Mouse (Mus musculus): Measurements from ENCODE around the gene Fbxw7. TPM values are rescaled to one million over a fixed set of nuclear protein-coding genes. Genes with fewer than 3 reads are reported as not detected.

Gene Fbxw7
- polyA plus RNA-seq (2012; ENCODE audit: insufficient read depth, insufficient read length, missing spikeins): 10.2 and 10.6 TPM in 2 replicates

DNA sequence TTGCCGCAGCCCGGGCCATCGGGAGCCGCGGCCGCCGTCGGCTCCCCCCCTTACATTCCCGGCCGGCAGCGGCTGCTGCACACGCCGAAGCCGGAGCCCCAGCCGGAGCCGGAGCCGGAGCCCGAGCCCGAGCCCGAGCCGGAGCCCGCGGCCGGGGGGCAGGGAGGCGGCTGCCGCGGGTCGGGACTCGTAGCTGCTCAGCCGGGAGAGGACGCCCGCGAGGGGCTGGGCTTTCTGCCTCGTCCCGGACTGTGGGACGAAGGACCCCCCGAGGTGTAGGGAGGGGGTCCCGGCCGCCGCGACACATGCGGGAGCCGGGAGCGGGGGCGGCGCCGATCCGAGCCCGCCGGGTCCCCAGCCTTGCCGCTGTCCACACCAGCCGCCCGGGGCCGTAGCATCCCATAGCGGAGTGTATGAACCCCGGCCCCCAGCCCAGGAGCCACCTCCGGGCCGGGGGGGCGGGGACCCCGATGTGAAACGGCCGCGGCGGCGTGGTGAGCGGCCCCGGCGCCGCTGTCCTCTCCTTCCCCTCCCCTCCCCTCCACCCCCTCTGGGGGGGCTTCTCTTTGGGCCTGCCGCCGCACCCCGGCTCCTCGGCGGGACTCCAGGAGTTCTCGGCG, at the start of gene Fbxw7:
Gene Fbxw7 (plus strand): TSS at position 507 of the 620 bp plus-strand sequence.
- H3K4me1 ChIP-seq (ENCODE audit: control insufficient read depth, insufficient read depth, low read length): peaks cover 12% of the 10 kb centered on the region
- TF ChIP-seq CTCF (IDR thresholded peaks at IDR 0.05; ENCODE audit: low read depth, low read length): no peak
- TF ChIP-seq POLR2A (IDR thresholded peaks at IDR 0.05; ENCODE audit: borderline replicate concordance, low read depth, low read length): no peak
- H3K4me3 ChIP-seq (ENCODE audit: insufficient read depth, low read length): peak within 1 kb of the TSS; percentile 96
- peak within 1 kb of the TSS; percentile 93 for H3K27ac ChIP-seq (ENCODE audit: insufficient read depth, low read depth, low read length)

DNA sequence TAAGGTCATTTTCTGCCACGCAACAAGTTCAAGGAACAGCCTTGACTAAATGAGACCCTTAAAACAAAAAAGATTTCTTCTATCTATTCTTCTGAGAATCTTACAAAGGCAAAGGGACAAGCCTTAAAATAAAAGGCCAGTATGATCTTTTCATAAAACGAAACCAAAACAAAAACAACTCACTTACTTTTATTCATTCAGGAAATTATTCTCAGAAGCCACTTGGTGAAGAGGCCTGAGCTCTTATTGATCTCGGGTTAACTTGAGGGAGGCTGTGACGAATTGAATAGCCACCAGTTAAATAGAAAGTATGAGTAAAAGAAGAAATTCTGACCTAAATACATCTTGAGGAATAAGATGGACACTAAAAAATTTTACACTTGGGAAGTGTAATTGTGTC, 46.1 kb upstream of the Fbxw7 start:
- no peak overlapping the region for H3K4me3 ChIP-seq (ENCODE audit: insufficient read depth, low read length)
- TF ChIP-seq POLR2A (IDR thresholded peaks at IDR 0.05; ENCODE audit: borderline replicate concordance, low read depth, low read length) (no peak), CTCF (IDR thresholded peaks at IDR 0.05; ENCODE audit: low read depth, low read length) (no peak)
- H3K4me1 ChIP-seq (ENCODE audit: control insufficient read depth, insufficient read depth, low read length): peaks cover 22% of the 10 kb centered on the region
- H3K27ac ChIP-seq (ENCODE audit: insufficient read depth, low read depth, low read length): no peak overlapping the region

DNA sequence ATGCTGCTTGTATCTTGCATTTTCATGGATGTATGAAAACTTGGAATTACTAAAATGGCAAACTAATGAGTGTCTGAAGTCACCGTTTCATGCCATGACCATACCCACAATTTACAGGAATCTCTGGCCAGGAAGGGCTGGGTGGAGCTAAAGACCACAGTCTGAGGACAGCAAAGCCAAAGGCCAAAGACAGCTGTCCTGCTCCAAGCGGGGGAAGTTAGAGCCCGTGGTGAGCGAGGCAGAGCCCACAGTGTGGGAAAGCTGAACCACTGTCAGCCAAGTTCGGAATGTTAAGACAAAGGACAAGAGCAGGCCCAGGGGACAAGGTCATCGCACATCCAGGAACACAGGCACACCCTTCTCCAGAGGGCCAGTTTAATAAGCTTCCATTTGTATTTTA, 45.7 kb upstream of the Fbxw7 start:
- TF ChIP-seq POLR2A (IDR thresholded peaks at IDR 0.05; ENCODE audit: borderline replicate concordance, low read depth, low read length) (no peak), CTCF (IDR thresholded peaks at IDR 0.05; ENCODE audit: low read depth, low read length) (0 out of 2 replicates have a peak, but pooled peaks have one; percentile 9)
- Histone ChIP-seq H3K27ac (ENCODE audit: insufficient read depth, low read depth, low read length) (no peak overlapping the region), H3K4me1 (ENCODE audit: control insufficient read depth, insufficient read depth, low read length) (peaks cover 22% of the 10 kb centered on the region), H3K4me3 (ENCODE audit: insufficient read depth, low read length) (no peak overlapping the region)

DNA sequence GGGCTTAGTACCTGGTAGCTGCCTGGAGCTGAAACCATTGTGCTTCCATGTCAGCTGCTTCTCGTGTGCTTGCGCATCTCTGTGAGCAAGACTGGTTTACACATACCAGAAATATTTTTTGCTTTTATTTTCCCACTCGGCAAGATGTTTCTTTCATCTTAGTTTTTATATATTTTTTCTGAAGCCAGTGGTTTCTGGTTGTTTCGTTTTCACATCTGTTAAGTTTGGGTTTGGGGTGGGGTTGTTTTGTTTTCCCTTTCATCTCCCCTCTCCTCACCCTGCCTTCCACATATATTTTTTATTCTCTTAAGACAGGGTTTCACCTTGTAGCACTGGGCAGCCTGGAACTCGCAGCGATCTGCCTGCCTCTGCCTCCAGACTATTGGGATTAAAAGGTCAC, 44.5 kb upstream of the Fbxw7 start:
- Histone ChIP-seq H3K27ac (ENCODE audit: insufficient read depth, low read depth, low read length) (no peak overlapping the region), H3K4me1 (ENCODE audit: control insufficient read depth, insufficient read depth, low read length) (peaks cover 22% of the 10 kb centered on the region), H3K4me3 (ENCODE audit: insufficient read depth, low read length) (no peak overlapping the region)
- TF ChIP-seq POLR2A (IDR thresholded peaks at IDR 0.05; ENCODE audit: borderline replicate concordance, low read depth, low read length) (no peak), CTCF (IDR thresholded peaks at IDR 0.05; ENCODE audit: low read depth, low read length) (no peak)

DNA sequence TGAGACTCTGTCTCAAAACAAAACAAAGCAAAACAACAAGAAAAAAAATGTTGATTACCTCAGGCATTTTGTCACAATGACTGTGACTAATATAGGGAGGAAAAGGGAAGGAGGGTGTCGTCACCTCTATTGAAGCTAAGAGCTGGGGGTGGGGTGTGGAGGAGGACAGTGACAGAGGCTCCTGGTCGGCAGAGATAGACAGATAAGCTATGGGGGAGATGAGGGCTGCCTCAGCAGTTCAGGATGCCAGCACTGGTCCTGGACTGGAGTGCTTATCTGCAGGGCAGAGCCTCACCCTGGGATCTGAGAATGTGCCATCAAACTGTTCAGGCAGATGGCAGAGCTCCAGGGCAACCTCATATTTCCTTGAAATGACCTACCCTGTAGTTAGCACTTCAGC, 43.1 kb upstream of the Fbxw7 start:
- peak overlapping the region; percentile 19 for H3K4me3 ChIP-seq (ENCODE audit: insufficient read depth, low read length)
- peak overlapping the region; percentile 79 for H3K27ac ChIP-seq (ENCODE audit: insufficient read depth, low read depth, low read length)
- TF ChIP-seq CTCF (IDR thresholded peaks at IDR 0.05; ENCODE audit: low read depth, low read length) (no peak), POLR2A (IDR thresholded peaks at IDR 0.05; ENCODE audit: borderline replicate concordance, low read depth, low read length) (no peak)
- H3K4me1 ChIP-seq (ENCODE audit: control insufficient read depth, insufficient read depth, low read length): peaks cover 22% of the 10 kb centered on the region

DNA sequence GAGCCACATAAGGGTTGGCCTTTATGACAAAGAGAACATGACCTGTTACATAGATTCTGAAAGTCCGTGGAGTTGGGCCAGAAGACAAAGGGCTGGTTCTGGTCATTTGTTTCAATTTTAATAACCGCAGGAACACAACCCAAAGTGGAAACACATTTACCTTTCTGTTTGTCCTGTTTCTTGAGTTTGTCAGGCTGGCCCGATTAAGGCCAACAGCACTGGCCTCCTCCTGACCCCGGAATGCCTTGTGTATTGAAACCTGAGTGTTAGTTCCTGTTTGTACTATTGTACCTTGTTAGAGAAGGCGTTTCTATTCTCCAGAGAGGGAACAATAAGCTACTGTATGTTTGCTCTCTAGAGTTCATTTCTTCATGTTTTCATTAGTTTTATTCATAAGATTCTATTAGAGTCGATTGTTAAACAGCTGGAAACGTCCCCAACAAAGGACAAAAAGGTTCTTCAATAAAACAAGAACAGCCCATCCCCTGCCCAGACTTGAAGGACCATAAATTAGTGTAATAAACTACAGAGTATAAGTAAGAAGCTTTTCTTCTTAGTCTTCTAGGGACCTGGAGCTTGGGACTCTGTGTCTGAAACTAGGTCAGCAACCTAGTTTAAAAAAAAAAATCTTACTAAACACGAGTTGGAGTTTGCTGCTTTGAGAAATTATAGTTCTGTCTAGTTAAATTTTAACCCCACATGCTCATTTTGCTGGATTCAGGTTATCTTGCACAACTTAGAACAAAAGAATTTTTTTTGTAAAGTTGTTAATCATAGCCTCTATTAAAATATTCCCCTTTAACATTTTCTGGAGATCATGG, 40.6 kb upstream of the Fbxw7 start:
- Histone ChIP-seq H3K4me1 (ENCODE audit: control insufficient read depth, insufficient read depth, low read length) (peaks cover 16% of the 10 kb centered on the region), H3K4me3 (ENCODE audit: insufficient read depth, low read length) (no peak overlapping the region), H3K27ac (ENCODE audit: insufficient read depth, low read depth, low read length) (no peak overlapping the region)
- TF ChIP-seq POLR2A (IDR thresholded peaks at IDR 0.05; ENCODE audit: borderline replicate concordance, low read depth, low read length): no peak
- TF ChIP-seq CTCF (IDR thresholded peaks at IDR 0.05; ENCODE audit: low read depth, low read length): no peak

DNA sequence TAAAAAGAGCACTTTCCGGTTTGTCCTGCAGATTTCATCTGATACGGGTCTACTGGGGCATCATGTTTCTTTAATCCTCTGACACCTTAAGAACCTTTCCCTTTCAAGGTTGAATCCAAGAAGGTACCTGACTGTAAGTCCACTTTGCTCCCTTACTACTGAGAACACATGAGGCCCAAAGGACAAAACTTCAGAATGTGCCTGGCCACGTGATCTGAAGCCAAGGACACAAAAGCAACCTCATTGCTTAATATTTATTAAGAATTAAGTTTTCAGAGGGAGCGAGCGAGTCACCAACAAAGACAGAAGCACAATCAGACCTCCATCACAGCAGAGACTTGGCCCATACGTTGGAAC, 40.0 kb upstream of the Fbxw7 start:
- H3K4me1 ChIP-seq (ENCODE audit: control insufficient read depth, insufficient read depth, low read length): peaks cover 14% of the 10 kb centered on the region
- TF ChIP-seq POLR2A (IDR thresholded peaks at IDR 0.05; ENCODE audit: borderline replicate concordance, low read depth, low read length): no peak
- TF ChIP-seq CTCF (IDR thresholded peaks at IDR 0.05; ENCODE audit: low read depth, low read length): no peak
- H3K4me3 ChIP-seq (ENCODE audit: insufficient read depth, low read length): no peak overlapping the region
- H3K27ac ChIP-seq (ENCODE audit: insufficient read depth, low read depth, low read length): no peak overlapping the region

DNA sequence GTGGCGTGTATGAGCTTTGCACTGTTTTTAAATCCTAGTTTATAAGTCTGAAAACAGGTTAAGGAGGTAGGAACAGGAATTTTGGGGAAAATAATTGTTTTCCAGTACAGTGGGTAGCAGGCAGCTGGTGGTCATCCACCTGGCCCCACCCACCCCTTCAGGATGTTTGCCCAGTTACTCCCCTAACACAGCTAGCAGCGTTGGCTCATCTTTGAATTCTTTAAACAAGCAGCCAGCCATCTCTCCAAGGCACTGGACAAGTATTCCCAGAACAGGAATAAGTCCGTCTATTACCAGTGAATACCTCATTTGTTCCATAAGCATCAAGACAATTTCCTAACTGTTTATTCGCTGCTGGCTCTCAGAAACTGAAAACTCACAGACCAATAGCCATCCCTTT, 39.5 kb upstream of the Fbxw7 start:
- no peak overlapping the region for H3K4me3 ChIP-seq (ENCODE audit: insufficient read depth, low read length)
- H3K4me1 ChIP-seq (ENCODE audit: control insufficient read depth, insufficient read depth, low read length): peaks cover 14% of the 10 kb centered on the region
- H3K27ac ChIP-seq (ENCODE audit: insufficient read depth, low read depth, low read length): no peak overlapping the region
- TF ChIP-seq CTCF (IDR thresholded peaks at IDR 0.05; ENCODE audit: low read depth, low read length): no peak
- TF ChIP-seq POLR2A (IDR thresholded peaks at IDR 0.05; ENCODE audit: borderline replicate concordance, low read depth, low read length): no peak

DNA sequence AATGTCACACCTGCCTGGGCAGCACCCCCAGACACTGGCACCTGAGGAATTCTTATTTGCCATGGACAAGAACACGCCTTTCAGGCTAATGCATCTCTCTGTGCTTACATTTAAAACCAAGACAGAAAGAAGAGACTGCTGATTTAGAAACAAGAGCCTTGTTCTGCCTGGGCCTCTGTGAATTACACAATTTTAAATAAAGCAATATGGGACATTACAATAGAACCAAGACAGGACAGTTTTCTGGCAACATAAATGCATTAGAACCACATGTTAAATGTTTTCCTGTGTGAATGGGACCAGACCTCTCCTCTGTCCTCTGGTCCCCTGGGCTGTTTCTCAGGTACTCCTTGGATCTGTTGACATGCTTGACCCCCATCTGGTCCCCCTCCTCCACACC, 39.0 kb upstream of the Fbxw7 start:
- H3K4me3 ChIP-seq (ENCODE audit: insufficient read depth, low read length): no peak overlapping the region
- H3K4me1 ChIP-seq (ENCODE audit: control insufficient read depth, insufficient read depth, low read length): peaks cover 14% of the 10 kb centered on the region
- TF ChIP-seq POLR2A (IDR thresholded peaks at IDR 0.05; ENCODE audit: borderline replicate concordance, low read depth, low read length): no peak
- TF ChIP-seq CTCF (IDR thresholded peaks at IDR 0.05; ENCODE audit: low read depth, low read length): no peak
- H3K27ac ChIP-seq (ENCODE audit: insufficient read depth, low read depth, low read length): no peak overlapping the region

DNA sequence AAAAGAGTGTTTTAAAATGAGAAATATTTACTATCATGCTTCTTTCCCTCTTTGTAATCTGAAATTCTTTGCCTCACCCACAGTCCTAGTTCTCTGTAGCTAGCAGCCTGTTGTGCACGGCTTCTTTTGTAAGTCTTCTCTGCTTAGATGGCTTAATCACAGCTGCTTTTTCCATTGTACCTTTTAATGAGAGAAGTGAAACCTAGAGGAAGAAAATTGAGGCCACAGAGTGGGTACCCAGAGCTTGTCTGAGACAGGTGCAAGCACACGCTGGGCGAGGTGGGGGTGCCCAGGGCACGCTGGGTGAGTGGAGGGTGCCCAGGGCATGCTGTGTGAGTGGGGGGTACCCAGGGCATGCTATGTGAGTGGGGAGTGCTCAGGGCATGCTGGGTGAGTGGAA, 27.2 kb upstream of the Fbxw7 start:
- TF ChIP-seq POLR2A (IDR thresholded peaks at IDR 0.05; ENCODE audit: borderline replicate concordance, low read depth, low read length): no peak
- no peak for TF ChIP-seq CTCF (IDR thresholded peaks at IDR 0.05; ENCODE audit: low read depth, low read length)
- Histone ChIP-seq H3K4me3 (ENCODE audit: insufficient read depth, low read length) (no peak overlapping the region), H3K4me1 (ENCODE audit: control insufficient read depth, insufficient read depth, low read length) (no peaks in the 10 kb centered on the region), H3K27ac (ENCODE audit: insufficient read depth, low read depth, low read length) (no peak overlapping the region)
